Mouse (Mus musculus) mesoderm, embryonic 11.5 days (tissue): ENCODE results near the gene Sbds.
A peak's percentile ranks its signal among the peaks of the same experiment; 100 is the strongest.

Experiments used
- DNase-seq: peaks from one replicate; pipeline ENCODE4 v3.0.0-alpha.2; 2012; ENCODE audit warnings: low read depth, low spot score

The Sbds gene

DNA sequence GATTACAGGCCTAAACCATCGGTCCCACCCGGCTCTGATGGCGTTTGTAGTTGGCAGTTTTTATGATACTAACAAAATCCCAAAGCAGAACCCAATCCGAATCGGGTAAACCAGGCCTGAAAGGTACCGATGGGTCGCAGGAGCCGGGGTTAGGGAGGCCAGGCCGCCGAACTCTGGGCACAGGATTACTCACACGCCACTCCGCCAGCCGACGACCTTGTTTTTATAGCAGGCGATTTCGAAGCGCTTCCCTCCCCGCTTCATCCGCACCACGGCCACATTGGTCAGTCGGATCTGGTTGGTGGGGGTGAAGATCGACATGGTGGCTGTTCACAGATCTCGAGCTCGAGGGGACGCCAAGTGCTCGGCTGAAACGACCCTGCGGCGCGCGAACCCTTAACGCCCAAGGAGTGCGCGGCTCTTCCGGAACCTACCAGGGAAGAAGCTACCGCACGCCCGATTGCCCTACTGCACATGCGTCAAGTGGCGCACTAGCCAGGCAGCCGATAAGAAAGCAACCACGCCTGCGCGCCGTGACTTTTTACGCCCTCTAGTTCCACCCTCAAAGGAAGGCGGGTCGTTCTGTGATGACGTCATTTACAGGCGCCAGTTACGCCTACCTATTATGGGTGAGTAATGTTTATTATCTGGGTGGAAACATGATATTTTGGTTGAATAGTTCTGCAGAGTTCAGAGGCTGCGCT, at the start of gene Sbds, which contains the start of gene Tyw1:
Gene Sbds (minus strand): TSS at position 514 of the 704 bp plus-strand sequence.
Gene Tyw1 (plus strand): TSS at position 603 of the 704 bp plus-strand sequence.
- DNase-seq, result peak; percentile 99

DNA sequence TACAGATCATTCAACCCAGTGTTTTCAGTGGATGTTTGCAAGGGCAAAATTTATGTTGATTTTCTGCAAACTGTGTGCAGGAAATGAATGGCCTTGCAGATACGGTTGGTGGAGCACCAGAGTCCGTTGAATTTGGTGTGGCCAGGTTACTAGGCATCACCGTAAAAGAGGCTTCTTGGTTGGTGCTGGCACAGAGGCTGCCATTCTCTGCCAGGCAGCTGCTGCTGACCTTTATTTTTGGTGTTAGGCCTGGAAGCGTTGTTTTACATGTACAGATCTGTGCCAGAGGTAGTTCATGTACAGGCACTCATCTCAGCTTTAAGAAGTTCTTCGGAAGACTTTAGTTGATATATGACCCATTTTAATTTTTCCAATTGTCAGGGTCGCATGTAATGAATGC, 48.3 kb upstream of the Sbds start:
- no peak for DNase-seq

- no peak for DNase-seq
Measured at GRCm38 (mm10) chr5:130299526-130299925, 44.2 kb upstream of the Sbds start.

- no peak for DNase-seq
Measured at GRCm38 (mm10) chr5:130298831-130299460, 43.6 kb upstream of the Sbds start.

GRCm38 (mm10) chr5:130296071-130296470, 40.7 kb upstream of the Sbds start:
- DNase-seq, result no peak

DNA sequence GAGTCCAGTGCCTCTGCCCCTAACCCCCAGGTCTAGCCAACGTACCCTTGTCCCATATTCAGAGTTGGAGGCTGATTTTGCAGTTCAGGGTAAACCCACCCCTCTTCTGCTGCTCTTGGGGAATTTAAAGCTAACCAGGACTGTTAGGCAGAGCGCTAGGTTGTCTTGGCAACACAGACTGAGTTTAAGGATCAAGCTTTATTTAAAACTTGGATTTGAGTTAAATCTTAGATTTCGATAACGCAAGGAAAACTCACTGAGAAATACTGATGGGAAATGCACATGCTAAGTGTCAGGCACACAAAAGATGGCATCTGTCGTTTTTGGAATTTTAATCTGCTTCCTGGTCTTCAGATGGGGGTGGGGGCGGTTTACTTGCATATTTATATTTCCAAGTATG, 39.3 kb upstream of the Sbds start:
- DNase-seq, result no peak

DNA sequence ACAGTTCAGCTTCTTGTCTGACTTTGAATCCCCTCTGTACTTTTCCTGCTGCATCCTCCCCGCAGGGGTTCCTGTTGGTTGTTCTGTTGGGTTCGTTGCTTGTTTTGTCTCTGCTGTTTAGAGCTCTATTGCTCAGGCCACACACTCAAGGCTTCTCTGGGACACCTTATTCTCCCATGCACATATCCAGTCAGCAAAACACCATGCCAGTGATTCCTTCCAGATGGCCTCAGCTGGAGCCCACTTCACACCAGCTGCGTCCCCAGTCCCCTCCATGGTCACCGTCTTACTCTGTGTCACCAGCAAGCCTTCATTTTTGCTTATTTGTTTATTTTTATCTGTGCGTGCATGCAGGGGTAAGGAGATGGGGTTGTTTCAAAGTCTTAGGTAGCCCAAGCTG, 38.6 kb upstream of the Sbds start:
- no peak for DNase-seq

- no peak for DNase-seq
Measured at GRCm38 (mm10) chr5:130292976-130293375, 37.6 kb upstream of the Sbds start.

GRCm38 (mm10) chr5:130290775-130291174, 35.4 kb upstream of the Sbds start:
- DNase-seq, result no peak

DNA sequence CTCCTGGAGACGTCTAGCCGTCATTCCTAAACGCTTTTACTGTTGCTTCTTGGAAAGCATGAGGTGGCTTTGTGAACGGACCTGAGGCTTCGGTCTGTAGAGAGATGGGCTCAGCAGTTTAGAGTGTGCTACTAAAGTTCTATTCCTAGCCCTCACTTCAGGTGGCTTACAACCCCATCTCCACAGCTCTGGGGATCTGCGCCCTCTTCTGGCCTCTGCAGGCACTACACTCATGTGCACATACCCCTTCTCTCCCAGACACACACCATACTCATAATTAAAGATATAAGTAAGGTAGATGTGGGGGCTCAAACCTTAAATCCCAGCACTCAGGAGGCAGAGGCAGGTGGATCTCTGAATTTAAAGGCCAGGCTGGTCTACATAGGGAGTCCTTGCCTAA, 34.9 kb upstream of the Sbds start:
- no peak for DNase-seq

GRCm38 (mm10) chr5:130288106-130288505, 32.8 kb upstream of the Sbds start:
- no peak for DNase-seq

DNA sequence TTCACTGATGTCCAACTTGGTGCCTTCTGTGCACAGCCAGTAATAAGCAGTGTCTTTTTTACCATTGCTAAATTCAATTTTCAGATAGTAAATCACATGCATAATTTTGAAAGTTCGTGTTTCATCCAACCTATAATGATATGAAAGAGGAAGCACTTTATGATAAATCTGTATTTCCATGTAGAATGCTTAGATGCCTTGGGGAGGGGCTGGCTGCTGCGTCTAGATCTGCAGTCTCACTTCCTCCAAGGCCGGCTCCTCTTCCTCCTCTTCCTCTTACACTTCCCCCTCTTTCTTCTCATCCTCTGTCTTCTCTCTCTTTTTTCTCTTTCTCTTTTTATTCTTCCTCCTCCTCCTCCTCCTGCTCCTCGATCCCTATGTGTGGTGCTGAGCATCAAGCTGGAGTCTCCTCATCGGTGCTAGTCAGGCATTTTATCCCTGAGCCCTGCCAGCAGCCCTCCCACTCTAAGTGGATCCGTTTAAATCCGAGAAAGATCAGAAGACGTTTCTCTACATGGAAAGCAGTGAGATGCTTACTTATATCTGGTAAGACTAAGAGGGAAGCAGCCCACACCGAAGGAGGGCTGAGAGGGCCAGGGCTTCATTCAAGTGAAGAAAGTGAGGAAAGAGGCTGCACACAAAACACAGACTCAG, 27.9 kb upstream of the Sbds start:
- DNase-seq, result no peak

DNA sequence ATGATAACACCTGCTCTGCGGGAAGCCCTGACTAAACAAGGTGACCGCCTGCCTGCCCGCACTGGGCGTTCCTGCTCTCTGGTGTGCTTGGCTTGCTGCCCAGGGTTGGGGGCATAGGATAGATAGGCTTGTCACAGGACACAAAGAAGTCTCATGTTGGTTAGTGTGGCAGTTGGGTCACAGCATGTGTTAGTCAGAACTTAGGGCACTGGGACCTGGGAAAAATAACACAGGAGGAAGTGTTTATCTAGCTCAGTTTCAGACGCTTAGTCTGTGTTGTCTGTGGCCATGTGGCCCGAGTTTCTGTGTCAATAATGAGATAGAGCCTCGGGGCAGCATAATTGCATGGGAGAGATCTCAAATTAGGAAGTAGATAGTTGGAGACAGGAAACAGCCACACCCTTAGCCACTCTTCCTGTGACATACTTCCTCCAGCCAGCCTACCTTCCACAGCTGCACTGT, 22.7 kb upstream of the Sbds start:
- no peak for DNase-seq

- peak; percentile 43 for DNase-seq
Measured at GRCm38 (mm10) chr5:130275509-130275908, 20.2 kb upstream of the Sbds start.

DNA sequence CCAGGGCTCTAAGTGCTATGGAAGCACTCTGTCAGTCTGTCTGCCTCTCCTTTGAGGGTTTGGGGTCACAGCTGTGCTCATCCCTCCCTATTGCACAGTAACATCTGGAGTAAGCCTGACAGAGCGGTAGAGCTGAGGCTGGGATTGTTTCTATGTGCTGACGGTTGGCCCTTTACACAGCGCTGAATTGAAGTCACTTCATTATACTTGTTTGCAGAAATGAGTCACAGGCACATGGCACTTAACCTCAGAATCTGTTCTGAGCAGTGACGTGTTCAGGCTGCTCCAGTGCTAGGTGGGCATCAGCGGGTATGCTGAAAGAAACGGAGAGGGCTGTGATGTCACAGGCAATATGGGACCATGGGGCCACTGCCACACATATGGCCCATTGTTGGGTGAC, 17.7 kb upstream of the Sbds start:
- DNase-seq, result no peak

DNA sequence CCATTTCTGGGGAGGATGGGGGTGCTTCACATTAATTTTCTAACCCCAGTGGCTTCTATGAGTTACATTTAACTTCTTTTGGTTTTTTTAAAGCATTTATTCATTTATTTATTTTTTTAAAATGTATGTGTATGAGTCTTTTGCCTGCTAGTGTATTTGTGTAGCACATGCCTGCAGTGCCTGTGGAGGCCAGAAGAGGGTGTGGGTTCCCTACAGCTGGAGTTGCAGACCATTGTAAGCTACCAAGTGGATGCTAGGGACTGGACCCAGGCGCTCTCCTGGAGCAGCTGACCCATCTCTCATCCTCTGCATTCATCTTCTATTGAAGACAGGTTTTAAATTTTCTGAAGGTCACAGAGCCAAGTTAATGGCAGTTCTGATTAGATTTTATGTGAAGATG, 17.0 kb upstream of the Sbds start:
- peak; percentile 9 for DNase-seq

GRCm38 (mm10) chr5:130268976-130269375, 13.6 kb upstream of the Sbds start:
- no peak for DNase-seq

GRCm38 (mm10) chr5:130267316-130267715, 12.0 kb upstream of the Sbds start:
- peak; percentile 14 for DNase-seq

- DNase-seq, result peak; percentile 49
Measured at GRCm38 (mm10) chr5:130266651-130267050, 11.3 kb upstream of the Sbds start.

GRCm38 (mm10) chr5:130264433-130265005, 9.2 kb upstream of the Sbds start:
- no peak for DNase-seq

DNA sequence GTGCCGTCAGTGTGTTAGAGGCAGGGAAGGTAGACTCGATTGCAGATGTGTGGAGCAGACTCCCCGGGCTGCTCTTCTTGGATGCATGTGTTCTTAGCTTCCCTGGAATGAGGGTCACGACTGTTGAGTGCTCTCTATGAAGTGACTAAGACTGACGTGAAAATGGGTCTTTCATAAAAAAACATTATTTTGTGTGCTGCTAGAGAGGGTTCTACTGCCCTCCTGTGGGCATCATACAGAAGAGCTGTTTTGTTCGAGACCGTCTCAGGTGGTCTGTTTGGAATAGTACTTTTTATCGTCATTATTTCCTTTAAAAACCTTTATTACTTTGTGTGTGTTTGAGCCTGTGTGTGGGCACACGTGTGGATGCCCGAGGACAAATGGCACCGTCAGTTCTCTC, 8.1 kb upstream of the Sbds start:
- DNase-seq, result no peak

- DNase-seq, result no peak
Measured at GRCm38 (mm10) chr5:130257303-130257702, 2.0 kb upstream of the Sbds start.
